Mouse (Mus musculus) adrenal gland, adult 8-10 months (tissue): Measurements from ENCODE around the gene Dus3l. TPM values are rescaled to one million over a fixed set of nuclear protein-coding genes. Genes with fewer than 3 reads are reported as not detected.

Experiments
- DNase-seq: peaks from one replicate; pipeline ENCODE4 v3.0.0; 2022
- total RNA-seq, 4 experiments: library from RNA; stranded (reverse); gene quantifications; 2 replicates each; pipeline ENCODE4 v1.2.4; 2022

Dus3l gene
- 10 to 100 TPM; 37.4 to 58.6 (median 47.0) TPM for total RNA-seq

- DNase-seq: peak; percentile 90
These were observed at the start of gene Dus3l for GRCm38 (mm10) chr17:56764474-56765354. Gene Dus3l (plus strand): TSS chr17:56764757.

GRCm38 (mm10) chr17:56715360-56715759 is 49.2 kb upstream of the Dus3l start:
- DNase-seq: no peak

- DNase-seq: peak; percentile 47
These were observed 48.5 kb upstream of the Dus3l start for GRCm38 (mm10) chr17:56715914-56716654.

- peak; percentile 98 for DNase-seq
These were observed 47.7 kb upstream of the Dus3l start for GRCm38 (mm10) chr17:56716655-56717362.

- peak; percentile 86 for DNase-seq
These were observed 47.0 kb upstream of the Dus3l start, which contains the start of the genes Ndufa11 and Vmac for GRCm38 (mm10) chr17:56717363-56718058. Gene Ndufa11 (plus strand): TSS chr17:56717767. Gene Vmac (minus strand): TSS chr17:56718022.

GRCm38 (mm10) chr17:56722441-56722840 is 42.1 kb upstream of the Dus3l start:
- peak; percentile 62 for DNase-seq

DNA sequence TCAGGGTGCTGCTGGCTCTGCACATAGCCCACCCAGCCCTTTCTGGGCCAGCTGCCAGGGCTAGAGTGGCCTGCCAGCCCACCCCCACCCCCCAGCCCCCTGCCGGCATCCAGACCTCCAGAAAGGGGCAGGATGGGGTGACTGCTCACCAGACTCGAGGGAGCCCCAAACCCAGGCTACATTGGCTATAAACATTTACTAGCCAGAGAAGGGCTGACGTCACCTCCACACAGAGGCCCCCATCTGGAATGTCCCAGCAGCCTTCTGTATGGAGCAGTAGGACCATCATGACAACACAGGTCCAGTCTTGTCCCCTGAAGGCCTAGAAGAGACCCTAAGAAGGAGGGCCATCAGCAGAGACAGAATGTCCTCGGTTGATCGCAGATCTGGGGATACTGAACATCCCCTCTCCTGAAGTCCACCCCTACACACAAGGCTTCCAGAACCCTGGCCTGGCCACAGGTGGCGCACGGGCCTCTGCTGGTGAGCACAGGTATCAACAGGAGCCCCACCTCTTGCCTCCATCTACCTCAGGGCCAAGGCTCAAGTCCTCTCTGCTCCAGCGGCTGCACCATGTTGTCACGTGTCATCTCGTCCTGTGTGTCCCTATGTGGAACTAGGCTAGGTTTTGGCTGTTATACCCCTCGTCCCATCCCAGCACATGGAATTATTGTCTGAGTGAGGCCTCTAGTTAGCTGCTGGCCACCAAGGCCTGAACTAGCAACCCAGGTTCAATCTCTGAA is 41.0 kb upstream of the Dus3l start:
- DNase-seq: no peak

GRCm38 (mm10) chr17:56727029-56727649 is 37.4 kb upstream of the Dus3l start:
- no peak for DNase-seq

DNA sequence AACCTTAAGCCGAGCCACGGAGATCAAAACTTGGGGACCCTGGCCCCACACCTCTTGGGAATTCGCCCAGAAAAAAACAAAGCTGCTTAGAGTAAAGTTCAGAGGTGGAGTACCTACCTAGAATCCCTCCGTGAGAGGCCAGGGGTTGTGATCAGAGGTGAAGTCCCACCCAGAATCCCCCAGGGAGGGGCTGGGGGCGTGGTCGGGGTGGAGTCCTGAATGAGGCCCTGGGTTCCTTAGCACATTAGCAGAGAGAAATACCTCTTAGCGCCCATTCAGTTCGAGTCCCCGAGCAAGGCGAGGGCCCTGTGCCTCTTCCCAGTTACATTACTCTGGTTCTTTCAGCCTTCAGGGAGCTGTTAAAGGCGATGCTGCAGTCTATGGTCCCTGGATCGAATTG is 36.9 kb upstream of the Dus3l start:
- DNase-seq: no peak

GRCm38 (mm10) chr17:56728117-56728516 is 36.4 kb upstream of the Dus3l start:
- no peak for DNase-seq

DNA sequence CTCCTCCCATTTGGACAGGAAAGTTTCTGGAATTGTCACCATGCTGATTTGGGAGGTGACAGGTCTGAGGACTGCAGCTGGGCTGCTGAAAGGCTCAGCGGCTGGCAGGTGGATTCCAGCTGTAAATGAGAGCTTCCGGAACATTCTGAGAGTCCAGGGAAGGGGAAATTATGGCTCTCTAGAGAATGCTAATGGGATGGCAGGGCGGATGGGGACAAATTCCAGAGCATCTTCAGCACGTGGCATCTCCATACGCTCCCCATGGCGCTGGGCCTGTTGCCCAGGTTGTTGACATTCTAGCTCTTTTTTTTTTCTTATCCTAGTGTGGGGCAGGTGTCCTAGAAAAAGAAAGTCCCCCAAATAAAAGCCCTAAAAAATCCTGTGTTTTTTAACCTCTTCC is 35.4 kb upstream of the Dus3l start:
- no peak for DNase-seq

- no peak for DNase-seq
These were observed 34.9 kb upstream of the Dus3l start for GRCm38 (mm10) chr17:56729656-56730055.

- no peak for DNase-seq
These were observed 28.0 kb upstream of the Dus3l start for GRCm38 (mm10) chr17:56736534-56736933.

DNA sequence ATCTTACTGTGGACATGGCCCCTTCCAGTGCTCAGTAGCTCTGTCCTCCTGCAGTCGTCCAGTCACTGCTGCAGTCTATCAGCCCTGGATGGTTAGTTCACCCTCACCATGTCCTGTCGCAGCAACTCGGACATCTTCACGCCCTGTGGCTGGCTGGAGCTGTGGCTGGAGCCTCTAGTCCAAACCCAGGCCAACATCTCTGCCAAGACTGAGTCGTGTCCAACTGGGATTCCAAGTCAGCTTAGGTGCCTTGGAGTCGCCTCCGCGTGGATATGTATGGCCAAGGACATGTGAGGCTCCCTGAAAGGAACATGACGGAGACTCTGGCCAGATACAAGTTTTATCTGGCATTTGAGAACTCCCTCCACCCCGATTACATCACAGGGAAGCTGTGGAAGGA is 26.3 kb upstream of the Dus3l start:
- DNase-seq: no peak

- no peak for DNase-seq
These were observed 24.3 kb upstream of the Dus3l start for GRCm38 (mm10) chr17:56740118-56740787.

DNA sequence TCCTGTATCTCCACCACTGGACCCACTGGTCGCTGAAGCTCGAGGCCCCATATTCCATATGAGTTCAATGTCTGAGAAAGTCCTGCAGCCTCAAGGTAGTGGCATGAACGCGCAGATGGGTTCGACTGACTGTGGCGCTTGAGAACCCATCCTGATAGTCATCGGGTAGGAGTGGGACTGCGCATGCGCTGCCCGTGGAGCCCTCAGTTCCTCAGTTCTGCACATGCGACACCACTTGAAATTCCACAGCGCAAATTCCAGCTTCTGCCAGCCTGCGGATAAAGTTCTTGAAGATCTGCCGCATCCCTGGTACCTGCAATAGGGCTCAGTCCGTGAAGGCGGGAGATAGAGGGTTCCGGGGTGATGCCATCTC is 23.8 kb upstream of the Dus3l start:
- no peak for DNase-seq

DNA sequence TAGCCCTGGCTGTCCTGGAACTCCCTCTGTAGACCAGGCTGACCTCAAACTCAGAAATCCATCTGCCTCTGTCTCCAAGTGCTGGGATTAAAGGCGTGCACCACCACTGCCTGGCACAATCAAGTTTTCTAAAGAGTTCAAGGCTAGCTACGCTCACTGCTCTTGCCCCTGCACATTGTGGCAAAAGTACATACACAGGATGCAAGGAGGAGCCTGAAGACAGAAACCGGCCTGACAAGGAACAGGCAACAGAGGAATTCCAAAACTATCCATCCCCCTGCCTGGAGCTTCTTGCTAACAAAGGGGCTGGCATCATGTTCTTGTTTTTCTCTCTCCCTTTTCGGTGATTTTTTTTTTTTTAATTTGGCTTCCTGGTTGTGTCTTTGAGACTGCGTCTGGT is 20.4 kb upstream of the Dus3l start:
- no peak for DNase-seq

DNA sequence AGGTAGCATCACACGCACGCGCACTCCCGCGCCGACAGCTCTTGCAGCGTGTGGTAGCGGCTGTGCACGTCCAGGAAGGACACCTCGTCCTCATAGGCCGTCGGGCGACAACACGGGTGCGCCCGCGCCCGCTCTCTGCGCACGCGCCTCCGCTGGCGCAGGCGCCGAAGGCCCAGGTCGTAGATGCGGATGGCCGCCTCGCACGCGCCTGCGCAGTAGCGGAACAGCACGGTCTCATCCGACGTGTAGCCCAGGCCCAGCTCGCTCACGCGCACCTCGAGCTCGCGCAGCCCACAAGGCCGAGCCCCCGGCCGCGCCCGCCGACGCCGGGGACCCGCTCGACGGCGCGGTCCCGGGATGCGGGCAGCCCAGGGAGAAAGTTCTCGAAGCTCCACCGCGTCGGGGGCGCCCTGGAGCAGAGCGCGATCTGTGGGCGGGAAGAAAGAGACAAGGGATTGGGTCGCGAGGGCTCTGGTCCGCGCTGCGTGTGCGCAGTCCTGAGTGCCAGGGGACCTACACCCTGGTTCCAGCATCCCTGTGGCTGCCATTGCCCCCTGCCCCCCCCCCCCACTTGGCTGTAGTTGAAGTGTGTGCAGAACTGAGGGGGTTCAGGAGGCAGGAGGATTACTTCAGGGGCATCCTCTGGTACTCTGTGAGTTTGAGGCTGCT is 13.0 kb upstream of the Dus3l start:
- DNase-seq: no peak

DNA sequence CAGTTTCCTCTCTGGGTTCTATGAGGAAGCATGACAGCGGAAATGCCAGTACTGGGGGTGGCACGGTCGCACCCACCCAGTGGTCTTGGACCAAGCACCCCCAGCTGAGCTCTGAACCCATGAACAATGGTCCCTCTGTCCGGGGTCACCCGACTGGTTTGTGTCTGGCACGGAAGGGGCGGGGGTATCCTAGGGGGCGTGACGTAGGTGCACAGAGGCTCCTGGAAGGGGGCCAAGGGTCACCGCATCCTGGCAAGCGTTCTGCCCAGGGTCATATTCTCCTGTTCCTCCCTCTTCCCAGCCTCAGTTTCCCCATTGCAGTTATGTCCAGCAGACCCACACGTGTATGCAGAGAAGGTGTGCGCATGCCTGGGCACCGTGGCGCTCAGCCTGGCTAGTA is 11.1 kb upstream of the Dus3l start:
- DNase-seq: no peak
